Mouse (Mus musculus): Measurements from ENCODE around the gene Nr1h5. TPM values are rescaled to one million over a fixed set of nuclear protein-coding genes. Genes with fewer than 3 reads are reported as not detected.

Nr1h5 gene
- not detected for polyA plus RNA-seq (2017; shearing (Covaris generic))

GRCm38 (mm10) chr3:102964033-102964432 lies at the start of gene Nr1h5:
Gene Nr1h5 (minus strand): TSS chr3:102964133.

GRCm38 (mm10) chr3:102995605-102996321 lies 31.8 kb upstream of the Nr1h5 start, which contains the start of gene Sike1:
Gene Sike1 (plus strand): TSS chr3:102995708.

GRCm38 (mm10) chr3:102935451-102936354 lies 28.2 kb downstream of the Nr1h5 start, which contains the start of gene Sycp1:
Gene Sycp1 (minus strand): TSS chr3:102936100.

Other genes with a start within 250 kb of the Nr1h5 start
- 2.4 TPM for gene Tspan2, start 229.6 kb downstream of the Nr1h5 start, polyA plus RNA-seq (2017; shearing (Covaris generic))
- gene Tshb, start 181.4 kb downstream of the Nr1h5 start, polyA plus RNA-seq (2017; shearing (Covaris generic)), result not detected
- not detected for gene Sycp1, start 28.0 kb downstream of the Nr1h5 start, polyA plus RNA-seq (2017; shearing (Covaris generic))
- gene Sike1, start 31.6 kb upstream of the Nr1h5 start, polyA plus RNA-seq (2017; shearing (Covaris generic)), result 47.9 TPM
- 335 TPM for gene Csde1, start 56.3 kb upstream of the Nr1h5 start, polyA plus RNA-seq (2017; shearing (Covaris generic))
- gene Nras, start 94.2 kb upstream of the Nr1h5 start, polyA plus RNA-seq (2017; shearing (Covaris generic)), result 64.9 TPM
- 2.4 TPM for gene Ampd1, start 109.9 kb upstream of the Nr1h5 start, polyA plus RNA-seq (2017; shearing (Covaris generic))
- gene Dennd2c, start 138.5 kb upstream of the Nr1h5 start, polyA plus RNA-seq (2017; shearing (Covaris generic)), result 1.9 TPM
- gene Bcas2, start 207.5 kb upstream of the Nr1h5 start, polyA plus RNA-seq (2017; shearing (Covaris generic)), result 154 TPM